Mouse (Mus musculus) urinary bladder, postnatal 36 days (tissue): ENCODE data around the gene Vmn1r160.
"Not testable (repeated sequence)": the region's sequence is repeated elsewhere in the genome, so short reads cannot be mapped to it uniquely, and the experiment has no call there.

Source experiments
- DNase-seq, 2 experiments: peaks; one replicate each; pipeline ENCODE4 v3.0.0; 2022; ENCODE audit warnings: low spot score in 2 of 2, mixed read lengths in 1 of 2

The Vmn1r160 gene

DNA sequence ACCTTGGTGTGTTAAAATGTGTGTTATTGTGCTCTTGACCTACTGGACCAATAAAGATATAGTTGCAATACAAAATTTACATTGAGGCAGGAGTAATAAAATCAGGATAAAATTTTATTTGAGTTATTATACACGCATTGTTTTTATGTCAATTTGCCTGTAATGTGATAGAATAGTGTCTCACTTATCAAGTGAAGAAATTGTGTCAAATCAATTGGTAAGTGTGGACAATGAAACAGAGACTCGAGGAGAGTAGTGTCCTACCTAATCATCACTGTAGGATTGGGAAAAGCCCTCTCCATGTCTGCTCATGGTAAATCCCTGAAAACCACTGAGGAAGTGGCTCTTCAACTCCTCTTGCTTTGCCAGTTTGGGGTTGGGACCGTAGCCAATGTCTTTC is at the start of gene Vmn1r160:
TSS of gene Vmn1r160 (plus strand) at position 301 of the 400 bp plus-strand sequence.
- DNase-seq, result not testable (repeated sequence)

- DNase-seq, result not testable (repeated sequence)
These were observed 27.5 kb upstream of the Vmn1r160 start, which contains the start of gene Vmn1r159 for GRCm38 (mm10) chr7:22843505-22843904. Vmn1r159 (minus strand) TSS chr7:22843605.
